Mouse (Mus musculus): Measurements from ENCODE around the gene Naaladl1.

DNA sequence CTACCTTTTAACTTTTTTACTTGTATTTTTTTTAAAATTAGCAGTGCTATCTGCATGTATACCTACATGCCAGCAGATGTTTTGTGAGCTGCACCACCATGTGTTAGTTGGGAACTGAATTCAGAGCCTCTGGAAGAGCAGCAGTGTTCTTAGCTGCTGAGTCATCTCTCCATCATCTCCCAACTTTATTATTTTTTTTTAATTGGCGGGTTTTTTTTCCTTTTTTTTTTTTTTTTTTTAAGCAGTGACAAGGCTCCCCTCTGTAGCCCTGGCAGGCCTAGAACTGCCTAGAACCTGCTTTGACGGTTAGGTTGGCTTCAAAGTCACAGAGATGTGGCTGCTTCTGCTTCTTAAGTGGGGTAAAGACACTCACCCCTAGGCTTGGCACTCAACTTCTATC is 19.3 kb downstream of the Naaladl1 start:
- TF ChIP-seq CTCF (IDR thresholded peaks at IDR 0.05; ENCODE audit: low read depth) (no peak), EP300 (IDR thresholded peaks at IDR 0.05; ENCODE audit: low read depth) (no peak)
